In genomic region chr3:153636804-153637153, GRCm38 (mm10) we compare ENCODE assay signal across 21 mouse cellular contexts.
DNase-seq lines count a peak whose midpoint lies in the region; ATAC-seq and TF ChIP-seq lines count a peak whose summit lies in the region.
"Had no signal": no experiment of that assay in that cellular context is flagged by ENCODE, and none has a peak within 500 bp of the region (broad histone marks: within the 10 kb centered on the region; RNA-seq: fewer than 3 reads in every experiment).

No protein-coding gene starts in this region.

- H3K4me3 ChIP-seq in hindbrain, embryonic 12.5 days, result no peak overlapping the region
- no peak overlapping the region for H3K4me3 ChIP-seq in hindbrain, embryonic 11.5 days (ENCODE audit: low read depth, low read length)
- no peak overlapping the region for H3K4me3 ChIP-seq in limb, embryonic 11.5 days (ENCODE audit: low read depth, low read length)
- no peak overlapping the region for H3K4me3 ChIP-seq in limb, embryonic 10.5 days
- H3K4me3 ChIP-seq in E14TG2a.4 (replicated peaks; ENCODE audit: low read length), result 0 out of 2 replicates have a peak overlapping the region, but pooled peaks have one; percentile 20
- H3K4me3 ChIP-seq: heart, adult 2 months; limb, embryonic 12.5 days; midbrain, embryonic 12.5 days had no signal

- no peaks in the 10 kb centered on the region for H3K27me3 ChIP-seq in hindbrain, embryonic 12.5 days
- no peaks in the 10 kb centered on the region for H3K27me3 ChIP-seq in hindbrain, embryonic 11.5 days (ENCODE audit: control insufficient read depth, insufficient read depth, low read length)
- no peaks in the 10 kb centered on the region for H3K27me3 ChIP-seq in limb, embryonic 11.5 days (ENCODE audit: control insufficient read depth, insufficient read depth, low read length)
- no peaks in the 10 kb centered on the region for H3K27me3 ChIP-seq in limb, embryonic 10.5 days (ENCODE audit: low read depth, poor library complexity, severe bottlenecking)
- no peaks in the 10 kb centered on the region for H3K27me3 ChIP-seq in E14TG2a.4 (ENCODE audit: insufficient read depth, low read length)
- H3K27me3 ChIP-seq: limb, embryonic 12.5 days; midbrain, embryonic 12.5 days; Patski had no signal

- no peaks in the 10 kb centered on the region for H3K36me3 ChIP-seq in hindbrain, embryonic 12.5 days
- no peaks in the 10 kb centered on the region for H3K36me3 ChIP-seq in hindbrain, embryonic 11.5 days (ENCODE audit: control insufficient read depth, insufficient read depth, low read length)
- H3K36me3 ChIP-seq in limb, embryonic 11.5 days (ENCODE audit: control insufficient read depth, insufficient read depth, low read length), result no peaks in the 10 kb centered on the region
- no peaks in the 10 kb centered on the region for H3K36me3 ChIP-seq in limb, embryonic 10.5 days
- peaks cover 9% of the 10 kb centered on the region; the same call in 1 of the 2 replicates for H3K36me3 ChIP-seq in E14TG2a.4 (ENCODE audit: insufficient read depth, low read length)
- H3K36me3 ChIP-seq: limb, embryonic 12.5 days; midbrain, embryonic 12.5 days had no signal

- 75% methylated on average over 7 of the region's 7 CpGs for WGBS in hindbrain, embryonic 12.5 days
- 76% methylated on average over 7 of the region's 7 CpGs for WGBS in hindbrain, embryonic 11.5 days
- WGBS in limb, embryonic 11.5 days, result 78% methylated on average over 7 of the region's 7 CpGs
- WGBS in limb, embryonic 10.5 days, result 86% methylated on average over 7 of the region's 7 CpGs

- no peak overlapping the region for H3K9ac ChIP-seq in hindbrain, embryonic 12.5 days
- H3K9ac ChIP-seq in hindbrain, embryonic 11.5 days (ENCODE audit: low read depth, low read length), result no peak overlapping the region
- no peak overlapping the region for H3K9ac ChIP-seq in limb, embryonic 11.5 days (ENCODE audit: low read length)
- H3K9ac ChIP-seq: limb, embryonic 12.5 days; midbrain, embryonic 12.5 days had no signal

- no peak for TF ChIP-seq CTCF in E14TG2a.4 (conservative IDR thresholded peaks at IDR 0.05; ENCODE audit: low read length)

- no peak for DNase-seq in hindbrain, embryonic 11.5 days (ENCODE audit: low spot score)
- DNase-seq in limb, embryonic 11.5 days (ENCODE audit: low spot score), result no peak
- DNase-seq in limb, embryonic 10.5 days (ENCODE audit: low spot score), result no peak
- DNase-seq in adrenal gland, postnatal 10 days, result no peak
- no peak for DNase-seq in ovary, postnatal 14 days (ENCODE audit: low spot score)
- DNase-seq: adrenal gland, adult 8-10 months; B cell, adult 2 months; gastrocnemius, postnatal 14 days; heart, adult 2 months; kidney, adult 18-20 months; kidney, postnatal 25 days; layer of hippocampus, adult 9-11 months; lung, adult 18-20 months; right cerebral cortex, postnatal 14 days; thymus, postnatal 4 days had no signal

- no peak overlapping the region for H3K4me2 ChIP-seq in hindbrain, embryonic 12.5 days (replicated peaks)
- H3K4me2 ChIP-seq in hindbrain, embryonic 11.5 days (replicated peaks; ENCODE audit: low read depth, low read length), result no peak overlapping the region
- no peak overlapping the region for H3K4me2 ChIP-seq in limb, embryonic 11.5 days (ENCODE audit: low read depth, severe bottlenecking)
- H3K4me2 ChIP-seq: limb, embryonic 12.5 days; midbrain, embryonic 12.5 days had no signal

- H3K4me1 ChIP-seq in hindbrain, embryonic 12.5 days, result peaks cover 17% of the 10 kb centered on the region
- no peaks in the 10 kb centered on the region for H3K4me1 ChIP-seq in hindbrain, embryonic 11.5 days (replicated peaks; ENCODE audit: control insufficient read depth, insufficient read depth, low read length)
- no peaks in the 10 kb centered on the region; the same call in 1 of the 2 replicates for H3K4me1 ChIP-seq in limb, embryonic 11.5 days (ENCODE audit: control insufficient read depth, insufficient read depth, low read length)
- peaks cover 29% of the 10 kb centered on the region for H3K4me1 ChIP-seq in limb, embryonic 10.5 days
- peaks cover 49% of the 10 kb centered on the region for H3K4me1 ChIP-seq in E14TG2a.4 (replicated peaks; ENCODE audit: low read depth, low read length)

- no peaks in the 10 kb centered on the region for H3K9me3 ChIP-seq in hindbrain, embryonic 12.5 days (replicated peaks)
- H3K9me3 ChIP-seq in hindbrain, embryonic 11.5 days (ENCODE audit: control insufficient read depth, low read length), result no peaks in the 10 kb centered on the region
- H3K9me3 ChIP-seq in limb, embryonic 11.5 days (ENCODE audit: control insufficient read depth, low read length), result no peaks in the 10 kb centered on the region
- no peaks in the 10 kb centered on the region for H3K9me3 ChIP-seq in limb, embryonic 10.5 days (replicated peaks)
- no peaks in the 10 kb centered on the region for H3K9me3 ChIP-seq in E14TG2a.4 (ENCODE audit: low read length)
- H3K9me3 ChIP-seq: limb, embryonic 12.5 days; midbrain, embryonic 12.5 days had no signal

- ATAC-seq in hindbrain, embryonic 12.5 days (ENCODE audit: low FRiP score), result no peak
- no peak for ATAC-seq in hindbrain, embryonic 11.5 days (ENCODE audit: low FRiP score)
- ATAC-seq in limb, embryonic 11.5 days (ENCODE audit: insufficient number of reproducible peaks, low FRiP score, low TSS enrichment, low read depth), result no peak
- peak; percentile 45; the same call in 1 of the 2 replicates for ATAC-seq in common myeloid progenitor, adult 5-6 weeks (replicated peaks; ENCODE audit: low read depth, poor library complexity, severe bottlenecking)

- peak overlapping the region; percentile 18; the same call in 1 of the 2 replicates for H3K27ac ChIP-seq in hindbrain, embryonic 12.5 days
- no peak overlapping the region for H3K27ac ChIP-seq in hindbrain, embryonic 11.5 days (ENCODE audit: low read depth, low read length)
- H3K27ac ChIP-seq in limb, embryonic 11.5 days (replicated peaks; ENCODE audit: low read depth, low read length), result peak overlapping the region; percentile 42; the same call in 1 of the 2 replicates
- H3K27ac ChIP-seq in limb, embryonic 10.5 days, result no peak overlapping the region
- H3K27ac ChIP-seq: heart, adult 2 months; midbrain, embryonic 12.5 days had no signal

Comparison
In these comparisons a context has a peak if more than half of its experiments do, and no peak if none do; other contexts are left out.
1. H3K27ac ChIP-seq: peak in hindbrain, embryonic 12.5 days (single experiment) and limb, embryonic 11.5 days (single experiment); none in hindbrain, embryonic 11.5 days (single experiment) and limb, embryonic 10.5 days (single experiment).